13 mouse cellular contexts compared by ENCODE assay signal in genomic region chr11:76298457-76299000, GRCm38 (mm10). TPM values are rescaled to one million over a fixed set of nuclear protein-coding genes. Genes with fewer than 3 reads are reported as not detected.
DNase-seq lines count a peak whose midpoint lies in the region; ATAC-seq and TF ChIP-seq lines count a peak whose summit lies in the region.
"Had no signal": no experiment of that assay in that cellular context is flagged by ENCODE, and none has a peak within 500 bp of the region (broad histone marks: within the 10 kb centered on the region; RNA-seq: fewer than 3 reads in every experiment).

No protein-coding gene starts in this region.

- H3K9ac ChIP-seq in forebrain, embryonic 12.5 days, result no peak overlapping the region
- no peak overlapping the region for H3K9ac ChIP-seq in forebrain, embryonic 16.5 days (replicated peaks; ENCODE audit: low read depth, low read length)
- no peak overlapping the region for H3K9ac ChIP-seq in kidney, postnatal 0 days (ENCODE audit: low read depth, low read length)
- H3K9ac ChIP-seq in ES-Bruce4 (ENCODE audit: low read depth, poor library complexity, severe bottlenecking), result peak overlapping the region; percentile 40

- no peaks in the 10 kb centered on the region for H3K27me3 ChIP-seq in forebrain, embryonic 12.5 days
- H3K27me3 ChIP-seq in forebrain, embryonic 16.5 days (replicated peaks; ENCODE audit: control insufficient read depth, insufficient read depth, low read length), result no peaks in the 10 kb centered on the region
- H3K27me3 ChIP-seq in kidney, postnatal 0 days (ENCODE audit: insufficient read depth, low read length), result no peaks in the 10 kb centered on the region
- H3K27me3 ChIP-seq in kidney, adult 2 months (replicated peaks; ENCODE audit: control insufficient read depth, insufficient read depth, low read length), result no peaks in the 10 kb centered on the region
- no peaks in the 10 kb centered on the region for H3K27me3 ChIP-seq in ES-Bruce4 (ENCODE audit: control insufficient read depth, insufficient read depth, low read length, poor library complexity, severe bottlenecking)
- no peaks in the 10 kb centered on the region for H3K27me3 ChIP-seq in limb, embryonic 10.5 days (ENCODE audit: low read depth, poor library complexity, severe bottlenecking)

- H3K4me2 ChIP-seq in forebrain, embryonic 12.5 days, result no peak overlapping the region
- H3K4me2 ChIP-seq in forebrain, embryonic 16.5 days (ENCODE audit: low read length), result no peak overlapping the region
- no peak overlapping the region for H3K4me2 ChIP-seq in kidney, postnatal 0 days (ENCODE audit: low read length)

- H3K9me3 ChIP-seq in forebrain, embryonic 12.5 days, result no peaks in the 10 kb centered on the region
- no peaks in the 10 kb centered on the region for H3K9me3 ChIP-seq in forebrain, embryonic 16.5 days (ENCODE audit: control insufficient read depth, low read length)
- no peaks in the 10 kb centered on the region for H3K9me3 ChIP-seq in kidney, postnatal 0 days (replicated peaks; ENCODE audit: low read length)
- H3K9me3 ChIP-seq in ES-Bruce4 (replicated peaks; ENCODE audit: control insufficient read depth, insufficient read depth, low read length, poor library complexity, severe bottlenecking), result no peaks in the 10 kb centered on the region
- H3K9me3 ChIP-seq in limb, embryonic 10.5 days (replicated peaks), result no peaks in the 10 kb centered on the region
- H3K9me3 ChIP-seq: hindbrain, embryonic 10.5 days had no signal

- WGBS in forebrain, embryonic 12.5 days, result 70% methylated on average over 9 of the region's 9 CpGs
- 45% methylated on average over 9 of the region's 9 CpGs for WGBS in forebrain, embryonic 16.5 days
- 65% methylated on average over 9 of the region's 9 CpGs for WGBS in kidney, postnatal 0 days
- 78% methylated on average over 9 of the region's 9 CpGs for WGBS in kidney, adult 2 months
- WGBS in limb, embryonic 10.5 days, result 63% methylated on average over 9 of the region's 9 CpGs

- no peak overlapping the region for H3K4me3 ChIP-seq in forebrain, embryonic 12.5 days (replicated peaks)
- no peak overlapping the region for H3K4me3 ChIP-seq in forebrain, embryonic 16.5 days (replicated peaks; ENCODE audit: low read length)
- H3K4me3 ChIP-seq in kidney, postnatal 0 days (replicated peaks; ENCODE audit: low read depth, low read length), result no peak overlapping the region
- H3K4me3 ChIP-seq in kidney, adult 2 months (ENCODE audit: insufficient read depth, low read depth, low read length), result no peak overlapping the region
- no peak overlapping the region for H3K4me3 ChIP-seq in ES-Bruce4 (ENCODE audit: low read depth, low read length)
- H3K4me3 ChIP-seq in limb, embryonic 10.5 days, result no peak overlapping the region
- H3K4me3 ChIP-seq: hindbrain, embryonic 10.5 days had no signal

- peaks cover 59% of the 10 kb centered on the region for H3K4me1 ChIP-seq in forebrain, embryonic 12.5 days
- H3K4me1 ChIP-seq in forebrain, embryonic 16.5 days (replicated peaks; ENCODE audit: control insufficient read depth, insufficient read depth, low read length), result peaks cover 17% of the 10 kb centered on the region
- H3K4me1 ChIP-seq in kidney, postnatal 0 days (replicated peaks; ENCODE audit: insufficient read depth, low read length), result peaks cover 15% of the 10 kb centered on the region
- no peaks in the 10 kb centered on the region; the same call in 1 of the 2 replicates for H3K4me1 ChIP-seq in kidney, adult 2 months (ENCODE audit: control insufficient read depth, insufficient read depth, low read length)
- peaks cover 3% of the 10 kb centered on the region for H3K4me1 ChIP-seq in ES-Bruce4 (ENCODE audit: control insufficient read depth, insufficient read depth, low read length)
- H3K4me1 ChIP-seq in limb, embryonic 10.5 days, result peaks cover 85% of the 10 kb centered on the region

- peak overlapping the region; percentile 31; the same call in 1 of the 2 replicates for H3K27ac ChIP-seq in forebrain, embryonic 12.5 days
- no peak overlapping the region for H3K27ac ChIP-seq in forebrain, embryonic 16.5 days (ENCODE audit: low read length)
- no peak overlapping the region for H3K27ac ChIP-seq in kidney, postnatal 0 days
- H3K27ac ChIP-seq in kidney, adult 2 months (ENCODE audit: insufficient read depth, low read depth, low read length), result no peak overlapping the region
- H3K27ac ChIP-seq in ES-Bruce4 (ENCODE audit: insufficient read depth, low read length), result no peak overlapping the region
- peak overlapping the region; percentile 58 for H3K27ac ChIP-seq in limb, embryonic 10.5 days
- H3K27ac ChIP-seq: hindbrain, embryonic 10.5 days had no signal

- TF ChIP-seq CTCF in kidney, postnatal 0 days (IDR thresholded peaks at IDR 0.05; ENCODE audit: low read depth), result peak; percentile 37; the same call in 1 of the 2 replicates
- no peak for TF ChIP-seq CTCF in kidney, adult 2 months (conservative IDR thresholded peaks at IDR 0.05; ENCODE audit: insufficient read depth, insufficient read length, low read depth, low read length)
- TF ChIP-seq CTCF in ES-Bruce4 (IDR thresholded peaks at IDR 0.05; ENCODE audit: low read depth, low read length), result peak; percentile 48

- no peak for TF ChIP-seq POLR2A in kidney, adult 2 months (IDR thresholded peaks at IDR 0.05; ENCODE audit: low read depth, low read length)
- TF ChIP-seq POLR2A in ES-Bruce4 (IDR thresholded peaks at IDR 0.05; ENCODE audit: insufficient read depth, low read length), result no peak

- no peak for DNase-seq in kidney, postnatal 0 days (ENCODE audit: low spot score)
- no peak for DNase-seq in kidney, adult 2 months
- no peak for DNase-seq in limb, embryonic 10.5 days (ENCODE audit: low spot score)
- no peak for DNase-seq in right cerebral cortex, postnatal 36 days (ENCODE audit: low spot score in 2 of 2)
- no peak for DNase-seq in heart, adult 11 months
- DNase-seq: cerebellum, adult 18-20 months; kidney, adult 18-20 months had no signal

- no peak for ATAC-seq in forebrain, embryonic 12.5 days (ENCODE audit: low FRiP score)
- no peak for ATAC-seq in forebrain, embryonic 16.5 days
- no peak for ATAC-seq in kidney, postnatal 0 days (replicated peaks; ENCODE audit: low FRiP score, low read depth)
- ATAC-seq: activated CD4-positive, CD25-positive, alpha-beta regulatory T cell, adult 4 months; midbrain, embryonic 16.5 days had no signal

- no peak for TF ChIP-seq EP300 in ES-Bruce4 (IDR thresholded peaks at IDR 0.05; ENCODE audit: insufficient read depth, low read depth, low read length)

- no peaks in the 10 kb centered on the region for H3K36me3 ChIP-seq in forebrain, embryonic 12.5 days (replicated peaks)
- H3K36me3 ChIP-seq in forebrain, embryonic 16.5 days (ENCODE audit: control insufficient read depth, insufficient read depth), result no peaks in the 10 kb centered on the region
- no peaks in the 10 kb centered on the region for H3K36me3 ChIP-seq in kidney, postnatal 0 days (ENCODE audit: insufficient read depth, low read length)
- H3K36me3 ChIP-seq in kidney, adult 2 months (ENCODE audit: control insufficient read depth, insufficient read depth, low read length), result no peaks in the 10 kb centered on the region
- no peaks in the 10 kb centered on the region for H3K36me3 ChIP-seq in ES-Bruce4 (ENCODE audit: control insufficient read depth, insufficient read depth, low read length, poor library complexity, severe bottlenecking)
- peaks cover 8% of the 10 kb centered on the region for H3K36me3 ChIP-seq in limb, embryonic 10.5 days
- H3K36me3 ChIP-seq: hindbrain, embryonic 10.5 days had no signal

RNA-seq across cellular contexts. Expression of gene Glod4, which starts 55.0 kb away (rescaled TPM):
- 123 and 125 TPM in 2 replicates for polyA plus RNA-seq in forebrain, embryonic 12.5 days (2016; fragmentation: Nextera tagmentation; extraction: Ambion mirVana)
- polyA plus RNA-seq in forebrain, embryonic 16.5 days (2015; fragmentation: Nextera tagmentation; extraction: Ambion mirVana), result 127 and 129 TPM in 2 replicates
- 131 and 132 TPM in 2 replicates for polyA plus RNA-seq in kidney, postnatal 0 days (2015; fragmentation: Nextera tagmentation; extraction: Ambion mirVana)
- polyA plus RNA-seq in kidney, adult 2 months (2012; rRNA removed), result 16.2 and 28.0 TPM in 2 replicates
- 163 and 165 TPM in 2 replicates for polyA plus RNA-seq in ES-Bruce4 (2011; ENCODE audit: insufficient read depth, insufficient read length, low read depth, missing spikeins)
- 139 and 140 TPM in 2 replicates for polyA plus RNA-seq in limb, embryonic 10.5 days (2016; fragmentation: Nextera tagmentation; extraction: Ambion mirVana)

RNA-seq across cellular contexts. Expression of gene Mrm3, which starts 55.0 kb away (rescaled TPM):
- polyA plus RNA-seq in forebrain, embryonic 12.5 days (2016; fragmentation: Nextera tagmentation; extraction: Ambion mirVana), result 20.0 and 22.2 TPM in 2 replicates
- 21.8 and 24.6 TPM in 2 replicates for polyA plus RNA-seq in forebrain, embryonic 16.5 days (2015; fragmentation: Nextera tagmentation; extraction: Ambion mirVana)
- 20.8 and 21.2 TPM in 2 replicates for polyA plus RNA-seq in kidney, postnatal 0 days (2015; fragmentation: Nextera tagmentation; extraction: Ambion mirVana)
- polyA plus RNA-seq in kidney, adult 2 months (2012; rRNA removed), result 8.7 and 9.3 TPM in 2 replicates
- 9.2 and 12.1 TPM in 2 replicates for polyA plus RNA-seq in ES-Bruce4 (2011; ENCODE audit: insufficient read depth, insufficient read length, low read depth, missing spikeins)
- polyA plus RNA-seq in limb, embryonic 10.5 days (2016; fragmentation: Nextera tagmentation; extraction: Ambion mirVana), result 29.5 and 33.0 TPM in 2 replicates

Comparison
In these comparisons a context has a peak if more than half of its experiments do, and no peak if none do; other contexts are left out.
1. H3K27ac ChIP-seq: peak in forebrain, embryonic 12.5 days (single experiment) and limb, embryonic 10.5 days (single experiment); none in forebrain, embryonic 16.5 days (single experiment), kidney, postnatal 0 days (single experiment), kidney, adult 2 months (single experiment) and ES-Bruce4 (single experiment).